Mouse (Mus musculus) heart, postnatal 0 days (tissue): ENCODE results near the gene Cbx3.

Source experiments
- CTCF ChIP-seq: IDR thresholded peaks from 2 replicates; pipeline ENCODE4 v1.5.1; 2016; ENCODE audit warnings: antibody characterized with exemption, control low read depth, low read depth
- EP300 ChIP-seq: IDR thresholded peaks from 2 replicates; pipeline ENCODE4 v1.6.1; 2016; ENCODE audit warnings: antibody characterized with exemption, low read depth

DNA sequence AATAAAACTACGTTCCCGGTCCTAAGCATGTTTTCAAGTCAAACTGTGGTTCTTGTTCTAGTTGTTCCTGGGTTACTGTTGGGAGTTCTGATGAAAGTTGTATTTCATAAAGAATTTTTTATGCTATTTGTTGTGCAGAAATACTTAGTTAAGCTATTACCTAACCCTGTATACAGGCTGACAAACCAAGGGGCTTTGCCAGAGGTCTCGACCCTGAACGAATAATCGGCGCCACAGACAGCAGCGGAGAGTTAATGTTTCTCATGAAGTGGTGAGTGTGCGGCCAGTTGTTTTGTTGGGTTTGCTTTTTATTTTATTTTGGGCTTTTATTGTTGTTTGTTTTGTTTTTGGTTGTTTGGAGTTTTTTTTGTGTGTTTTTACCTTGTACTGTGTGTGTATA lies 11.4 kb downstream of the Cbx3 start:
- no peak for TF ChIP-seq CTCF
- no peak for TF ChIP-seq EP300
